Mouse (Mus musculus) ES-E14 (cell line): ENCODE results near the gene Arglu1. TPM values are rescaled to one million over a fixed set of nuclear protein-coding genes. Genes with fewer than 3 reads are reported as not detected.

Experiments
- DNase-seq: peaks from one replicate; pipeline ENCODE4 v3.0.0-alpha.2; 2013; ENCODE audit warnings: low read depth, low spot score
- H3K27ac ChIP-seq: 2 replicates; pipeline ENCODE4 v1.5.1; 2012; ENCODE audit warnings: low read depth, mild to moderate bottlenecking, low read length, moderate library complexity, mixed read lengths; ENCODE audit not compliant: poor library complexity, insufficient read depth, severe bottlenecking
- H3K36me3 ChIP-seq: 2 replicates; pipeline ENCODE4 v1.6.1; 2012; ENCODE audit warnings: mild to moderate bottlenecking, low read length, moderate library complexity, mixed read lengths; ENCODE audit not compliant: control insufficient read depth, poor library complexity, insufficient read depth, severe bottlenecking
- H3K4me1 ChIP-seq, 2 experiments: fragments of 150-350 bp in 1 of 2; sonication (generic) in 1 of 2; 2 replicates each; pipeline ENCODE4 v1.6.1; 2012; ENCODE audit warnings: low read length in 2 of 2, mild to moderate bottlenecking in 1 of 2, mixed read lengths in 1 of 2; ENCODE audit not compliant: control insufficient read depth in 2 of 2, insufficient read depth in 2 of 2, poor library complexity in 1 of 2
- H3K4me3 ChIP-seq, 2 experiments: fragments of 150-350 bp in 1 of 2; sonication (generic) in 1 of 2; 2 replicates each; pipeline ENCODE4 v1.5.1; 2012; ENCODE audit warnings: low read length in 2 of 2, low read depth in 1 of 2, mild to moderate bottlenecking in 1 of 2, mixed read lengths in 1 of 2; ENCODE audit not compliant: insufficient read depth in 1 of 2, poor library complexity in 1 of 2, severe bottlenecking in 1 of 2
- H3K9ac ChIP-seq: 2 replicates; pipeline ENCODE4 v1.6.1; 2012; ENCODE audit warnings: low read depth, mild to moderate bottlenecking, low read length, mixed read lengths; ENCODE audit not compliant: poor library complexity, insufficient read depth, severe bottlenecking
- H3K9me3 ChIP-seq: fragments of 150-350 bp; sonication (generic); 2 replicates; pipeline ENCODE4 v1.6.1; 2012; ENCODE audit warnings: low read depth, mild to moderate bottlenecking, low read length; ENCODE audit not compliant: control insufficient read depth, insufficient read depth
- CHD2 ChIP-seq: IDR thresholded peaks from 2 replicates; pipeline ENCODE4 v1.6.1; 2014; ENCODE audit warnings: mild to moderate bottlenecking, low read depth, low read length, inconsistent platforms
- HCFC1 ChIP-seq: IDR thresholded peaks from 2 replicates; pipeline ENCODE4 v1.6.1; 2012; ENCODE audit warnings: low read length, inconsistent platforms, borderline replicate concordance; ENCODE audit not compliant: insufficient read depth
- MAFK ChIP-seq: IDR thresholded peaks from 2 replicates; pipeline ENCODE4 v1.6.1; 2014; ENCODE audit warnings: mild to moderate bottlenecking, low read depth, low read length, inconsistent platforms; ENCODE audit not compliant: insufficient read depth
- ZC3H11A ChIP-seq: IDR thresholded peaks from 2 replicates; pipeline ENCODE4 v1.6.1; 2012; ENCODE audit warnings: low read depth, mild to moderate bottlenecking, inconsistent platforms, low read length, borderline replicate concordance
- ZNF384 ChIP-seq: IDR thresholded peaks from 2 replicates; pipeline ENCODE4 v1.6.1; 2012; ENCODE audit warnings: low read depth, low read length, inconsistent platforms
- in situ Hi-C, 2 experiments: fragments of 600-800 bp; cut with MboI; formaldehyde crosslinking; loops; one replicate each; pipeline ENCODE4 v1.15.1; 2025; ENCODE audit warnings: low sequenced_read_pairs in 2 of 2, inconsistent platforms in 1 of 2; ENCODE audit not compliant: unreplicated experiment in 2 of 2
- total RNA-seq: library from RNA; depleted of rRNA; stranded (reverse); fragments of 300-350 nt; gene quantifications from 2 replicates; pipeline ENCODE4 v1.2.3, GENCODE M21; 2012

Arglu1 gene
- total RNA-seq, 1 experiment: 75.9 TPM

GRCm38 (mm10) chr8:8653343-8653742 lies 37.0 kb downstream of the Arglu1 start:
- H3K4me1 ChIP-seq: peaks cover 13 to 26% of the 10 kb centered on the region in 2 experiments
- H3K36me3 ChIP-seq: peaks cover 5% of the 10 kb centered on the region; the same call in 1 of the 2 replicates
- H3K4me3 ChIP-seq: no peak overlapping the region
- TF ChIP-seq MAFK: no peak
- no peak for TF ChIP-seq CHD2
- no peak for TF ChIP-seq ZC3H11A
- no peak for TF ChIP-seq ZNF384
- no peak for TF ChIP-seq HCFC1
- H3K27ac ChIP-seq: no peak overlapping the region
- H3K9ac ChIP-seq: no peak overlapping the region
- in situ Hi-C loops: loop anchor here (25.0 kb wide), 2 partner anchors 334 to 416 kb away; no protein-coding TSS in a partner anchor
- DNase-seq: no peak
- no peaks in the 10 kb centered on the region for H3K9me3 ChIP-seq

GRCm38 (mm10) chr8:8652388-8652787 lies 37.9 kb downstream of the Arglu1 start:
- Histone ChIP-seq H3K4me3 (no peak overlapping the region), H3K36me3 (peaks cover 5% of the 10 kb centered on the region; the same call in 1 of the 2 replicates), H3K9ac (no peak overlapping the region), H3K9me3 (no peaks in the 10 kb centered on the region), H3K4me1 (peaks cover 12 to 28% of the 10 kb centered on the region in 2 experiments), H3K27ac (no peak overlapping the region)
- no peak for TF ChIP-seq ZC3H11A
- no peak for TF ChIP-seq MAFK
- TF ChIP-seq ZNF384: no peak
- TF ChIP-seq CHD2: no peak
- no peak for TF ChIP-seq HCFC1
- DNase-seq: no peak
- in situ Hi-C loops: loop anchor here (25.0 kb wide), 2 partner anchors 335 to 415 kb away; no protein-coding TSS in a partner anchor

- Histone ChIP-seq H3K9me3 (no peaks in the 10 kb centered on the region), H3K9ac (no peak overlapping the region), H3K27ac (no peak overlapping the region), H3K36me3 (peaks cover 5% of the 10 kb centered on the region; the same call in 1 of the 2 replicates), H3K4me1 (peaks cover 7 to 20% of the 10 kb centered on the region in 2 experiments; a peak in 3 of 4 replicates), H3K4me3 (no peak overlapping the region)
- no peak for DNase-seq
- in situ Hi-C loops: loop anchor here (25.0 kb wide), 2 partner anchors 337 to 413 kb away; no protein-coding TSS in a partner anchor
- TF ChIP-seq ZC3H11A (no peak), HCFC1 (no peak), ZNF384 (no peak), CHD2 (no peak), MAFK (no peak)
These were observed 40.4 kb downstream of the Arglu1 start for GRCm38 (mm10) chr8:8649944-8650343.

- Histone ChIP-seq H3K4me1 (peaks cover 7 to 20% of the 10 kb centered on the region in 2 experiments; a peak in 3 of 4 replicates), H3K4me3 (no peak overlapping the region), H3K27ac (no peak overlapping the region), H3K36me3 (peaks cover 5% of the 10 kb centered on the region; the same call in 1 of the 2 replicates), H3K9ac (no peak overlapping the region), H3K9me3 (no peaks in the 10 kb centered on the region)
- no peak for TF ChIP-seq ZNF384
- no peak for TF ChIP-seq ZC3H11A
- no peak for TF ChIP-seq CHD2
- no peak for TF ChIP-seq MAFK
- no peak for TF ChIP-seq HCFC1
- no peak for DNase-seq
- in situ Hi-C loops: no loop called here
These were observed 40.8 kb downstream of the Arglu1 start for GRCm38 (mm10) chr8:8649536-8649935.

GRCm38 (mm10) chr8:8648686-8649085 lies 41.6 kb downstream of the Arglu1 start:
- no peaks in the 10 kb centered on the region for H3K9me3 ChIP-seq
- H3K4me3 ChIP-seq: no peak overlapping the region
- H3K9ac ChIP-seq: no peak overlapping the region
- no peak overlapping the region for H3K27ac ChIP-seq
- peaks cover 5% of the 10 kb centered on the region; the same call in 1 of the 2 replicates for H3K36me3 ChIP-seq
- DNase-seq: no peak
- TF ChIP-seq ZC3H11A: no peak
- no peak for TF ChIP-seq HCFC1
- no peak for TF ChIP-seq MAFK
- no peak for TF ChIP-seq ZNF384
- no peak for TF ChIP-seq CHD2
- in situ Hi-C loops: no loop called here
- peaks cover 7 to 21% of the 10 kb centered on the region in 2 experiments; a peak in 3 of 4 replicates for H3K4me1 ChIP-seq
